Comparison of ENCODE assay signal across 12 mouse cellular contexts in genomic region chr5:65954130-65955080, GRCm38 (mm10). TPM values are rescaled to one million over a fixed set of nuclear protein-coding genes. Genes with fewer than 3 reads are reported as not detected.
DNase-seq lines count a peak whose midpoint lies in the region; ATAC-seq and TF ChIP-seq lines count a peak whose summit lies in the region.
"Had no signal": no experiment of that assay in that cellular context is flagged by ENCODE, and none has a peak within 500 bp of the region (broad histone marks: within the 10 kb centered on the region; RNA-seq: fewer than 3 reads in every experiment).

No protein-coding gene starts in this region.

- no peak for TF ChIP-seq CTCF in midbrain, postnatal 0 days (IDR thresholded peaks at IDR 0.05)

- peak overlapping the region; percentile 33; the same call in 1 of the 2 replicates for H3K27ac ChIP-seq in heart, embryonic 12.5 days (ENCODE audit: poor library complexity, severe bottlenecking)
- peak overlapping the region; percentile 52 for H3K27ac ChIP-seq in neural tube, embryonic 13.5 days (replicated peaks)
- peak overlapping the region; percentile 68 for H3K27ac ChIP-seq in forebrain, embryonic 16.5 days (ENCODE audit: low read length)
- H3K27ac ChIP-seq in midbrain, postnatal 0 days (ENCODE audit: low read depth, low read length), result peak overlapping the region; percentile 65

- no peak overlapping the region for H3K9ac ChIP-seq in heart, embryonic 12.5 days
- H3K9ac ChIP-seq in neural tube, embryonic 13.5 days, result no peak overlapping the region
- no peak overlapping the region for H3K9ac ChIP-seq in forebrain, embryonic 16.5 days (replicated peaks; ENCODE audit: low read depth, low read length)
- H3K9ac ChIP-seq in midbrain, postnatal 0 days (replicated peaks; ENCODE audit: low read length, poor library complexity, severe bottlenecking), result no peak overlapping the region

- H3K4me2 ChIP-seq in heart, embryonic 12.5 days, result peak overlapping the region; percentile 70
- no peak overlapping the region for H3K4me2 ChIP-seq in neural tube, embryonic 13.5 days
- no peak overlapping the region for H3K4me2 ChIP-seq in forebrain, embryonic 16.5 days (ENCODE audit: low read length)
- H3K4me2 ChIP-seq in midbrain, postnatal 0 days (ENCODE audit: low read depth, low read length, poor library complexity, severe bottlenecking), result peak overlapping the region; percentile 28; the same call in 1 of the 2 replicates

- 0 out of 2 replicates have a peak, but pooled peaks have one; percentile 13 for ATAC-seq in heart, embryonic 12.5 days (ENCODE audit: insufficient number of reproducible peaks, low FRiP score)
- no peak for ATAC-seq in neural tube, embryonic 13.5 days (ENCODE audit: low read depth)
- ATAC-seq in forebrain, embryonic 16.5 days, result no peak
- ATAC-seq in midbrain, postnatal 0 days (ENCODE audit: low FRiP score), result no peak

- WGBS in heart, embryonic 12.5 days, result 86% methylated on average over 16 of the region's 16 CpGs
- WGBS in neural tube, embryonic 13.5 days, result 90% methylated on average over 16 of the region's 16 CpGs
- WGBS in forebrain, embryonic 16.5 days, result 92% methylated on average over 16 of the region's 16 CpGs
- WGBS in midbrain, postnatal 0 days, result 93% methylated on average over 16 of the region's 16 CpGs

- H3K9me3 ChIP-seq in heart, embryonic 12.5 days (replicated peaks), result no peaks in the 10 kb centered on the region
- no peaks in the 10 kb centered on the region for H3K9me3 ChIP-seq in neural tube, embryonic 13.5 days
- H3K9me3 ChIP-seq in forebrain, embryonic 16.5 days (ENCODE audit: control insufficient read depth, low read length), result no peaks in the 10 kb centered on the region
- H3K9me3 ChIP-seq in midbrain, postnatal 0 days (ENCODE audit: low read length), result no peaks in the 10 kb centered on the region

- H3K4me3 ChIP-seq in heart, embryonic 12.5 days, result peak overlapping the region; percentile 47
- H3K4me3 ChIP-seq in neural tube, embryonic 13.5 days, result no peak overlapping the region
- no peak overlapping the region for H3K4me3 ChIP-seq in forebrain, embryonic 16.5 days (replicated peaks; ENCODE audit: low read length)
- H3K4me3 ChIP-seq in midbrain, postnatal 0 days (ENCODE audit: low read depth, low read length), result no peak overlapping the region

- no peak for DNase-seq in heart, adult 9 months (ENCODE audit: low spot score in 2 of 2)
- DNase-seq in neural tube, embryonic 10.5 days (ENCODE audit: extremely low spot score, low spot score), result no peak
- DNase-seq in midbrain, postnatal 0 days (ENCODE audit: low spot score), result no peak
- no peak for DNase-seq in urinary bladder, postnatal 25 days (ENCODE audit: low spot score)
- no peak for DNase-seq in kidney, postnatal 10 days
- DNase-seq: cerebellum, postnatal 14 days had no signal

- H3K4me1 ChIP-seq in heart, embryonic 12.5 days (replicated peaks), result peaks cover 13% of the 10 kb centered on the region
- peaks cover 29% of the 10 kb centered on the region for H3K4me1 ChIP-seq in neural tube, embryonic 13.5 days (replicated peaks)
- H3K4me1 ChIP-seq in forebrain, embryonic 16.5 days (replicated peaks; ENCODE audit: control insufficient read depth, insufficient read depth, low read length), result peaks cover 22% of the 10 kb centered on the region
- H3K4me1 ChIP-seq in midbrain, postnatal 0 days (ENCODE audit: insufficient read depth, low read length), result peaks cover 10% of the 10 kb centered on the region

- H3K36me3 ChIP-seq in heart, embryonic 12.5 days, result no peaks in the 10 kb centered on the region
- H3K36me3 ChIP-seq in neural tube, embryonic 13.5 days, result no peaks in the 10 kb centered on the region
- H3K36me3 ChIP-seq in forebrain, embryonic 16.5 days (ENCODE audit: control insufficient read depth, insufficient read depth), result no peaks in the 10 kb centered on the region
- H3K36me3 ChIP-seq in midbrain, postnatal 0 days (ENCODE audit: insufficient read depth, low read length), result no peaks in the 10 kb centered on the region

- no peaks in the 10 kb centered on the region for H3K27me3 ChIP-seq in heart, embryonic 12.5 days (replicated peaks)
- H3K27me3 ChIP-seq in neural tube, embryonic 13.5 days, result no peaks in the 10 kb centered on the region
- no peaks in the 10 kb centered on the region for H3K27me3 ChIP-seq in forebrain, embryonic 16.5 days (replicated peaks; ENCODE audit: control insufficient read depth, insufficient read depth, low read length)
- H3K27me3 ChIP-seq in midbrain, postnatal 0 days (ENCODE audit: insufficient read depth, low read length), result no peaks in the 10 kb centered on the region

RNA-seq across cellular contexts. Expression of gene Chrna9, which starts 19.7 kb away (rescaled TPM):
- 0.26 TPM in 1 of 2 replicates, not detected in the other for polyA plus RNA-seq in heart, embryonic 12.5 days (2016; fragmentation: Nextera tagmentation; extraction: Ambion mirVana)
- polyA plus RNA-seq in neural tube, embryonic 13.5 days (2015; fragmentation: Nextera tagmentation; extraction: Ambion mirVana), result not detected in 2 replicates
- not detected in 2 replicates for polyA plus RNA-seq in forebrain, embryonic 16.5 days (2015; fragmentation: Nextera tagmentation; extraction: Ambion mirVana)
- total RNA-seq in midbrain, postnatal 0 days (2014; rRNA removed), result not detected in 2 replicates
- not detected in 2 replicates for polyA plus RNA-seq in midbrain, postnatal 0 days (2015; fragmentation: Nextera tagmentation; extraction: Ambion mirVana)
- total RNA-seq: layer of hippocampus, postnatal 36 days; liver, adult 2 months had no signal
- polyA plus RNA-seq: brain, embryonic 14.5 days; liver, adult 2 months had no signal

RNA-seq across cellular contexts. Expression of gene 9130230L23Rik, which starts 49.7 kb away (rescaled TPM):
- polyA plus RNA-seq in heart, embryonic 12.5 days (2016; fragmentation: Nextera tagmentation; extraction: Ambion mirVana), result 0.29 and 0.31 TPM in 2 replicates
- 0.10 TPM in 1 of 2 replicates, not detected in the other for polyA plus RNA-seq in neural tube, embryonic 13.5 days (2015; fragmentation: Nextera tagmentation; extraction: Ambion mirVana)
- polyA plus RNA-seq in forebrain, embryonic 16.5 days (2015; fragmentation: Nextera tagmentation; extraction: Ambion mirVana), result not detected in 2 replicates
- not detected in 2 replicates for total RNA-seq in midbrain, postnatal 0 days (2014; rRNA removed)
- polyA plus RNA-seq in midbrain, postnatal 0 days (2015; fragmentation: Nextera tagmentation; extraction: Ambion mirVana), result not detected in 2 replicates
- total RNA-seq: layer of hippocampus, postnatal 36 days had no signal
- polyA plus RNA-seq: liver, adult 2 months had no signal

Comparison
In these comparisons a context has a peak if more than half of its experiments do, and no peak if none do; other contexts are left out.
1. H3K4me2 ChIP-seq: peak in heart, embryonic 12.5 days (single experiment) and midbrain, postnatal 0 days (single experiment); none in neural tube, embryonic 13.5 days (single experiment) and forebrain, embryonic 16.5 days (single experiment).
2. Peak in every context shown above with its lines, with median percentiles within 50 percentile points of each other: H3K27ac ChIP-seq.